Mouse (Mus musculus) cerebellum, adult 18-20 months (tissue): Measurements from ENCODE around the gene Gas7.
A peak's percentile ranks its signal among the peaks of the same experiment; 100 is the strongest.

ENCODE experiments used
- DNase-seq, 2 experiments: peaks; one replicate each; pipeline ENCODE4 v3.0.0; 2021

Gene Gas7

GRCm38 (mm10) chr11:67657685-67658382, 202.6 kb downstream of the Gas7 start:
- peak; percentile 73 to 79 for DNase-seq

- no peak for DNase-seq
These were observed 206.2 kb downstream of the Gas7 start for GRCm38 (mm10) chr11:67661465-67661864.

GRCm38 (mm10) chr11:67663437-67663836, 208.2 kb downstream of the Gas7 start:
- DNase-seq = no peak

GRCm38 (mm10) chr11:67664261-67664660, 209.0 kb downstream of the Gas7 start:
- peak; percentile 81 to 87 for DNase-seq

GRCm38 (mm10) chr11:67664918-67665317, 209.7 kb downstream of the Gas7 start:
- no peak for DNase-seq

GRCm38 (mm10) chr11:67666129-67666528, 210.9 kb downstream of the Gas7 start:
- DNase-seq = no peak

GRCm38 (mm10) chr11:67667531-67668332, 212.5 kb downstream of the Gas7 start:
- DNase-seq = peak; percentile 86 to 97

GRCm38 (mm10) chr11:67668460-67669007, 213.3 kb downstream of the Gas7 start:
- peak; percentile 43 to 54 for DNase-seq

- peak; percentile 95 to 96 for DNase-seq
These were observed 214.8 kb downstream of the Gas7 start for GRCm38 (mm10) chr11:67670031-67670430.

- DNase-seq = peak in 1 of 2 experiments; percentile 48
These were observed 216.9 kb downstream of the Gas7 start for GRCm38 (mm10) chr11:67672140-67672539.

GRCm38 (mm10) chr11:67675562-67676540, 220.6 kb downstream of the Gas7 start:
- peak; percentile 75 to 77 for DNase-seq

- no peak for DNase-seq
These were observed 224.1 kb downstream of the Gas7 start for GRCm38 (mm10) chr11:67679300-67679699.

GRCm38 (mm10) chr11:67679930-67680329, 224.7 kb downstream of the Gas7 start:
- no peak for DNase-seq

- no peak for DNase-seq
These were observed 226.6 kb downstream of the Gas7 start for GRCm38 (mm10) chr11:67681871-67682270.

GRCm38 (mm10) chr11:67686109-67686508, 230.9 kb downstream of the Gas7 start:
- no peak for DNase-seq

GRCm38 (mm10) chr11:67694703-67695376, 239.6 kb downstream of the Gas7 start, which contains the start of gene Rcvrn:
Gene Rcvrn (plus strand): TSS chr11:67695326.
- DNase-seq = no peak

- DNase-seq = peak in 1 of 2 experiments; percentile 8
These were observed 257.7 kb downstream of the Gas7 start for GRCm38 (mm10) chr11:67712976-67713375.

GRCm38 (mm10) chr11:67715382-67715781, 260.1 kb downstream of the Gas7 start:
- no peak for DNase-seq

- DNase-seq = no peak
These were observed 266.2 kb downstream of the Gas7 start for GRCm38 (mm10) chr11:67721485-67721884.

- no peak for DNase-seq
These were observed 267.3 kb downstream of the Gas7 start for GRCm38 (mm10) chr11:67722399-67723156.
